In genomic region chr3:65115164-65115563, GRCm38 (mm10) we compare ENCODE assay signal across 22 mouse cellular contexts. TPM values are rescaled to one million over a fixed set of nuclear protein-coding genes. Genes with fewer than 3 reads are reported as not detected.
A peak's percentile ranks its signal among the peaks of the same experiment; 100 is the strongest.
DNase-seq lines count a peak whose midpoint lies in the region; ATAC-seq lines count a peak whose summit lies in the region.
"Had no signal": no experiment of that assay in that cellular context is flagged by ENCODE, and none has a peak within 500 bp of the region (broad histone marks: within the 10 kb centered on the region; RNA-seq: fewer than 3 reads in every experiment).

No protein-coding gene starts in this region.

- no peak for DNase-seq in frontal cortex, postnatal 10 days (ENCODE audit: low spot score in 2 of 2)
- peak; percentile 59 to 74 for DNase-seq in left cerebral cortex, adult 18-20 months (ENCODE audit: low spot score in 2 of 2)
- DNase-seq in left cerebral cortex, postnatal 10 days (ENCODE audit: extremely low spot score in 1 of 2, low spot score in 2 of 2), result no peak
- DNase-seq in right cerebral cortex, adult 18-20 months, result peak; percentile 69
- no peak for DNase-seq in right cerebral cortex, postnatal 10 days (ENCODE audit: low spot score in 2 of 2)
- peak; percentile 78 for DNase-seq in brain, adult 2 months (ENCODE audit: low read depth, low spot score)
- no peak for DNase-seq in ovary, adult 18-20 months (ENCODE audit: low spot score)
- DNase-seq: adrenal gland, postnatal 10 days; adrenal gland, postnatal 36 days; cerebellum, adult 11 months; cerebellum, adult 2 months; cerebellum, adult 9-11 months; cerebellum, postnatal 25 days; forebrain, postnatal 0 days; gastrocnemius, postnatal 10 days; gastrocnemius, postnatal 36 days; heart, adult 2 months; heart, postnatal 14 days; heart, postnatal 4 days had no signal

- intact Hi-C loops in left cerebral cortex, postnatal 10 days (cut with DNase I), result loop anchor here (10.0 kb wide), 1 partner anchor 100 kb away; no protein-coding TSS in a partner anchor

- peak; percentile 79 for ATAC-seq in frontal cortex, adult (ENCODE audit: low TSS enrichment)
- ATAC-seq: forebrain, embryonic 14.5 days; forebrain, postnatal 0 days; Patski had no signal

RNA-seq across cellular contexts. Expression of gene Kcnab1, which starts 6.0 kb away (rescaled TPM):
- total RNA-seq in left cerebral cortex, adult 18-20 months (2021), result 100 to 1,000 TPM; 100 to 102 TPM
- total RNA-seq in left cerebral cortex, postnatal 10 days (2021), result 10 to 100 TPM; 47.1 to 56.0 TPM

Comparison
In these comparisons a context has a peak if more than half of its experiments do, and no peak if none do; other contexts are left out.
1. DNase-seq: peak in left cerebral cortex, adult 18-20 months (2 of 2), right cerebral cortex, adult 18-20 months (single experiment) and brain, adult 2 months (single experiment); none in frontal cortex, postnatal 10 days (0 of 2), left cerebral cortex, postnatal 10 days (0 of 2), right cerebral cortex, postnatal 10 days (0 of 2) and ovary, adult 18-20 months (single experiment).